Mouse (Mus musculus) myocyte (in vitro differentiated cells): ENCODE results near the gene Prkn. TPM values are rescaled to one million over a fixed set of nuclear protein-coding genes. Genes with fewer than 3 reads are reported as not detected.

Experiments used
- H3K27me3 ChIP-seq: one replicate; pipeline ENCODE4 v1.6.1; 2011; ENCODE audit not compliant: control insufficient read depth, insufficient read depth, insufficient read length
- H3K36me3 ChIP-seq: one replicate; pipeline ENCODE4 v1.6.1; 2011; ENCODE audit not compliant: control insufficient read depth, insufficient read depth
- H3K4me2 ChIP-seq: one replicate; pipeline ENCODE4 v1.6.1; 2011; ENCODE audit warnings: low read depth, control low read depth
- H3K4me3 ChIP-seq: one replicate; pipeline ENCODE4 v1.5.1; 2011; ENCODE audit warnings: mild to moderate bottlenecking, control low read depth, moderate library complexity
- H3K79me2 ChIP-seq: one replicate; pipeline ENCODE4 v1.6.1; 2011; ENCODE audit not compliant: control insufficient read depth, insufficient read depth
- H3ac ChIP-seq: one replicate; pipeline ENCODE4 v1.6.1; 2011; ENCODE audit not compliant: control insufficient read depth, insufficient read length
- CEBPB ChIP-seq: IDR thresholded peaks from 2 replicates; pipeline ENCODE4 v1.6.1; 2011; ENCODE audit warnings: mild to moderate bottlenecking, moderate library complexity; ENCODE audit not compliant: poor library complexity, insufficient read depth, severe bottlenecking
- E2F4 ChIP-seq: IDR thresholded peaks from one replicate; pipeline ENCODE4 v1.6.1; 2011; ENCODE audit warnings: mild to moderate bottlenecking, control low read depth, moderate library complexity; ENCODE audit not compliant: insufficient read depth
- MAX ChIP-seq: IDR thresholded peaks from one replicate; pipeline ENCODE4 v1.6.1; 2011; ENCODE audit warnings: low read depth, mild to moderate bottlenecking, control low read depth
- MYOD1 ChIP-seq, 3 experiments: IDR thresholded peaks; one replicate each; pipeline ENCODE4 v1.6.1; 2011; ENCODE audit warnings: control low read depth in 2 of 3, low read depth in 2 of 3, mild to moderate bottlenecking in 2 of 3, moderate library complexity in 1 of 3; ENCODE audit not compliant: insufficient read length in 2 of 3, control insufficient read depth in 1 of 3
- MYOG ChIP-seq, 3 experiments: IDR thresholded peaks; one replicate each; pipeline ENCODE4 v1.6.1; 2011; ENCODE audit warnings: control low read depth in 2 of 3, low read depth in 2 of 3, mild to moderate bottlenecking in 2 of 3; ENCODE audit not compliant: insufficient read length in 2 of 3, control insufficient read depth in 1 of 3, insufficient read depth in 1 of 3
- POLR2A ChIP-seq: IDR thresholded peaks from one replicate; pipeline ENCODE4 v1.6.1; 2011; ENCODE audit warnings: low read depth, mild to moderate bottlenecking, control low read depth, moderate library complexity; ENCODE audit not compliant: insufficient read length
- POLR2AphosphoS2 ChIP-seq: IDR thresholded peaks from one replicate; pipeline ENCODE4 v1.6.1; 2011; ENCODE audit warnings: low read depth, control low read depth; ENCODE audit not compliant: insufficient read length
- REST ChIP-seq: IDR thresholded peaks from one replicate; pipeline ENCODE4 v1.6.1; 2011; ENCODE audit warnings: mild to moderate bottlenecking, control low read depth, moderate library complexity; ENCODE audit not compliant: insufficient read depth, insufficient read length
- SRF ChIP-seq: IDR thresholded peaks from one replicate; pipeline ENCODE4 v1.6.1; 2011; ENCODE audit warnings: low read depth; ENCODE audit not compliant: control insufficient read depth, insufficient read length
- TCF12 ChIP-seq: IDR thresholded peaks from one replicate; pipeline ENCODE4 v1.6.1; 2011; ENCODE audit warnings: mild to moderate bottlenecking, control low read depth; ENCODE audit not compliant: poor library complexity, insufficient read depth, severe bottlenecking
- TCF3 ChIP-seq: IDR thresholded peaks from one replicate; pipeline ENCODE4 v1.6.1; 2011; ENCODE audit warnings: low read depth, control low read depth; ENCODE audit not compliant: insufficient read length
- USF1 ChIP-seq: IDR thresholded peaks from one replicate; pipeline ENCODE4 v1.6.1; 2011; ENCODE audit warnings: low read depth, mild to moderate bottlenecking, control low read depth, moderate library complexity
- polyA plus RNA-seq: library from polyadenylated mRNA; unstranded; fragments of >200 nt; fragmentation: generic; extraction: Trizol; gene quantifications from one replicate; pipeline ENCODE4 v1.2.1, GENCODE M21; 2012; ENCODE audit warnings: missing spikeins

Prkn gene
- polyA plus RNA-seq, 1 experiment: 0.26 TPM

DNA sequence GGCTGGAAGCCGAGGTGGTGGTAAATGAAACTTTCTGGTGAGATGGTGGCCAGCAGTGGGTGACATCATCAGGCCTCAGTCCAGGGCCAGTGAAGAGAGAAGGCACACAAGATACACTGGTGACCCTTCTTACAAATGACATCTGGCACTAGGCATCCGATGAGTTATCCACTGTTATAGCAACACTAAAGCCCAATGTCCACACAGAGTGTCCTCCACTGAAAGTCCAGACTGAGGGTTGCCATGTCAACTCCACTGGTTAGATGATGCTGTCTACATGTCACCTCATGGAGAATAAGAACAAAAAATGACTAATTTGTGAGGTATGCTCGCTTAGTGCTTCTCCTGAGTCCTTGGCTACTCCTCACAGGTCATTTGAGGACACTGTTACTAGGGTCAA lies 1210.8 kb downstream of the Prkn start:
- H3K4me3 ChIP-seq: no peak overlapping the region
- no peaks in the 10 kb centered on the region for H3K36me3 ChIP-seq
- H3ac ChIP-seq: no peak overlapping the region
- H3K79me2 ChIP-seq: no peaks in the 10 kb centered on the region
- H3K27me3 ChIP-seq: no peaks in the 10 kb centered on the region
- TF ChIP-seq TCF3 (no peak), MYOD1 (IDR thresholded peaks at IDR 0.05; ENCODE audit: control insufficient read depth in 1 of 3, insufficient read length in 2 of 3, low read depth in 2 of 3) (no peak), CEBPB (no peak), POLR2A (no peak), TCF12 (no peak), SRF (no peak)
- H3K4me2 ChIP-seq: no peak overlapping the region

- Histone ChIP-seq H3K36me3 (no peaks in the 10 kb centered on the region), H3K4me3 (no peak overlapping the region), H3ac (no peak overlapping the region), H3K27me3 (no peaks in the 10 kb centered on the region), H3K79me2 (no peaks in the 10 kb centered on the region), H3K4me2 (no peak overlapping the region)
- TF ChIP-seq POLR2A: no peak
- no peak for TF ChIP-seq TCF12
- TF ChIP-seq SRF: no peak
Measured at GRCm38 (mm10) chr17:12052651-12053050, 1212.5 kb downstream of the Prkn start.

DNA sequence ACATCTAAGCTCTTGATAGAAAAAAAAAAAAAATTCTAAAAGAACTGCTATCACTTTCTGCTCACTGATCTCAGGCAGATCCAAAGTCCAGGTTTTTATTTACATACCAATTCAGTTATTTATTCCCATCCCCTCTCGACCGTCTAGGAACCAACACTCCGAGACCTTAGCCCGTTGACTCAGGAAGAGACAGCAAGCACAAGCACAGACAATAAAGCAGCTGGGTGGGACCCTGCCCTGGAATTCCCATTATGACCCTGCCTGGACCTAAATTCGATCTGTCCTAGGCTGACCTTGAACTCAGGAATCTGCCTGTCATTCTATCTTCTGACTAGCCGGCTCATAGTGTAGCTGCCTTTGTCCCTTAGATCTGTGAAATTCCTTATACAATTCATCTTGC lies 1218.9 kb downstream of the Prkn start:
- H3ac ChIP-seq: no peak overlapping the region
- no peak for TF ChIP-seq MYOG (IDR thresholded peaks at IDR 0.05; ENCODE audit: control insufficient read depth in 1 of 3, insufficient read depth in 1 of 3, insufficient read length in 2 of 3, low read depth in 2 of 3)
- no peak for TF ChIP-seq E2F4
- no peak for TF ChIP-seq USF1
- TF ChIP-seq MAX: no peak
- TF ChIP-seq CEBPB: no peak
- no peak for TF ChIP-seq MYOD1 (IDR thresholded peaks at IDR 0.05; ENCODE audit: control insufficient read depth in 1 of 3, insufficient read length in 2 of 3, low read depth in 2 of 3)
- TF ChIP-seq SRF: no peak
- no peak for TF ChIP-seq TCF12
- TF ChIP-seq POLR2AphosphoS2: no peak
- TF ChIP-seq REST: no peak
- TF ChIP-seq TCF3: no peak
- no peak for TF ChIP-seq POLR2A
- H3K36me3 ChIP-seq: no peaks in the 10 kb centered on the region
- H3K27me3 ChIP-seq: no peaks in the 10 kb centered on the region
- no peak overlapping the region for H3K4me3 ChIP-seq
- no peak overlapping the region for H3K4me2 ChIP-seq
- no peaks in the 10 kb centered on the region for H3K79me2 ChIP-seq

- Histone ChIP-seq H3K27me3 (no peaks in the 10 kb centered on the region), H3K4me2 (no peak overlapping the region), H3ac (no peak overlapping the region), H3K36me3 (no peaks in the 10 kb centered on the region), H3K4me3 (no peak overlapping the region), H3K79me2 (no peaks in the 10 kb centered on the region)
- no peak for TF ChIP-seq TCF3
- no peak for TF ChIP-seq TCF12
- TF ChIP-seq REST: no peak
- TF ChIP-seq POLR2A: no peak
- no peak for TF ChIP-seq CEBPB
- no peak for TF ChIP-seq MAX
- TF ChIP-seq E2F4: no peak
- TF ChIP-seq POLR2AphosphoS2: no peak
- TF ChIP-seq USF1: no peak
- no peak for TF ChIP-seq MYOG (IDR thresholded peaks at IDR 0.05; ENCODE audit: control insufficient read depth in 1 of 3, insufficient read depth in 1 of 3, insufficient read length in 2 of 3, low read depth in 2 of 3)
- no peak for TF ChIP-seq SRF
- no peak for TF ChIP-seq MYOD1 (IDR thresholded peaks at IDR 0.05; ENCODE audit: control insufficient read depth in 1 of 3, insufficient read length in 2 of 3, low read depth in 2 of 3)
Measured at GRCm38 (mm10) chr17:12061381-12061780, 1221.2 kb downstream of the Prkn start.

- no peak overlapping the region for H3K4me2 ChIP-seq
- TF ChIP-seq CEBPB: 0 out of 2 replicates have a peak, but pooled peaks have one; percentile 13
- peak in 1 of 3 experiments; percentile 35 for TF ChIP-seq MYOG (IDR thresholded peaks at IDR 0.05; ENCODE audit: control insufficient read depth in 1 of 3, insufficient read depth in 1 of 3, insufficient read length in 2 of 3, low read depth in 2 of 3)
- TF ChIP-seq REST: no peak
- TF ChIP-seq TCF12: no peak
- peak in 2 of 3 experiments; percentile 31 to 42 for TF ChIP-seq MYOD1 (IDR thresholded peaks at IDR 0.05; ENCODE audit: control insufficient read depth in 1 of 3, insufficient read length in 2 of 3, low read depth in 2 of 3)
- TF ChIP-seq SRF: no peak
- no peak for TF ChIP-seq MAX
- TF ChIP-seq POLR2A: no peak
- TF ChIP-seq POLR2AphosphoS2: no peak
- no peak for TF ChIP-seq TCF3
- TF ChIP-seq USF1: no peak
- TF ChIP-seq E2F4: no peak
- H3ac ChIP-seq: no peak overlapping the region
- no peak overlapping the region for H3K4me3 ChIP-seq
- no peaks in the 10 kb centered on the region for H3K79me2 ChIP-seq
- no peaks in the 10 kb centered on the region for H3K27me3 ChIP-seq
- no peaks in the 10 kb centered on the region for H3K36me3 ChIP-seq
Measured at GRCm38 (mm10) chr17:12062861-12063260, 1222.7 kb downstream of the Prkn start.
